Mouse (Mus musculus): ENCODE results near the gene 1700057G04Rik. TPM values are rescaled to one million over a fixed set of nuclear protein-coding genes. Genes with fewer than 3 reads are reported as not detected.
A peak's percentile ranks its signal among the peaks of the same experiment; 100 is the strongest.

1700057G04Rik gene
- total RNA-seq, 2 experiments from 2014 or later: not detected

- TF ChIP-seq CTCF (IDR thresholded peaks at IDR 0.05): no peak
- Histone ChIP-seq H3K27ac (no peak overlapping the region), H3K4me3 (no peak overlapping the region)
- no peak for DNase-seq (ENCODE audit: extremely low spot score in 1 of 2, low spot score in 2 of 2)
- intact Hi-C loops (cut with DNase I): loop anchor here (5.0 to 10.0 kb wide), 2 partner anchors 157 to 230 kb away; no protein-coding TSS in a partner anchor
Measured at GRCm38 (mm10) chr9:92374705-92375199, 65.6 kb downstream of the 1700057G04Rik start.

GRCm38 (mm10) chr9:92375378-92375777, 66.2 kb downstream of the 1700057G04Rik start:
- Histone ChIP-seq H3K4me3 (no peak overlapping the region), H3K27ac (no peak overlapping the region)
- intact Hi-C loops (cut with DNase I): loop anchor here (10.0 kb wide), 1 partner anchor 231 kb away; no protein-coding TSS in a partner anchor
- DNase-seq (ENCODE audit: extremely low spot score in 1 of 2, low spot score in 2 of 2): no peak
- TF ChIP-seq CTCF (IDR thresholded peaks at IDR 0.05): peak; percentile 13; the same call in 1 of the 2 replicates

GRCm38 (mm10) chr9:92377967-92378366, 68.8 kb downstream of the 1700057G04Rik start:
- intact Hi-C loops (cut with DNase I): loop anchor here (10.0 kb wide), 1 partner anchor 233 kb away; no protein-coding TSS in a partner anchor

GRCm38 (mm10) chr9:92379240-92379639, 70.1 kb downstream of the 1700057G04Rik start:
- Histone ChIP-seq H3K4me3 (no peak overlapping the region), H3K27ac (no peak overlapping the region)
- no peak for TF ChIP-seq CTCF (IDR thresholded peaks at IDR 0.05)
- DNase-seq (ENCODE audit: extremely low spot score in 1 of 2, low spot score in 2 of 2): no peak
- intact Hi-C loops (cut with DNase I): loop anchor here (10.0 kb wide), 1 partner anchor 234 kb away; no protein-coding TSS in a partner anchor

More at GRCm38 (mm10) chr9:92377967-92378366, 68.8 kb downstream of the 1700057G04Rik start:
- Histone ChIP-seq H3K4me3 (no peak overlapping the region), H3K27ac (no peak overlapping the region)
- DNase-seq (ENCODE audit: extremely low spot score in 1 of 2, low spot score in 2 of 2): no peak
- TF ChIP-seq CTCF (IDR thresholded peaks at IDR 0.05): no peak

GRCm38 (mm10) chr9:92383415-92383814, 74.2 kb downstream of the 1700057G04Rik start:
- intact Hi-C loops (cut with DNase I): no loop called here
- no peak for TF ChIP-seq CTCF (IDR thresholded peaks at IDR 0.05)
- H3K27ac ChIP-seq: no peak overlapping the region
- no peak overlapping the region for H3K4me3 ChIP-seq
- no peak for DNase-seq (ENCODE audit: extremely low spot score in 1 of 2, low spot score in 2 of 2)

- intact Hi-C loops (cut with DNase I): no loop called here
- no peak for DNase-seq (ENCODE audit: extremely low spot score in 1 of 2, low spot score in 2 of 2)
- no peak for TF ChIP-seq CTCF (IDR thresholded peaks at IDR 0.05)
- H3K27ac ChIP-seq: no peak overlapping the region
- no peak overlapping the region for H3K4me3 ChIP-seq
Measured at GRCm38 (mm10) chr9:92384401-92384800, 75.2 kb downstream of the 1700057G04Rik start.

- no peak overlapping the region for H3K4me3 ChIP-seq
- TF ChIP-seq CTCF (IDR thresholded peaks at IDR 0.05): no peak
- no peak for DNase-seq (ENCODE audit: extremely low spot score in 1 of 2, low spot score in 2 of 2)
- no peak overlapping the region for H3K27ac ChIP-seq
- intact Hi-C loops (cut with DNase I): no loop called here
Measured at GRCm38 (mm10) chr9:92385831-92386230, 76.7 kb downstream of the 1700057G04Rik start.

- H3K27ac ChIP-seq: no peak overlapping the region
- no peak for TF ChIP-seq CTCF (IDR thresholded peaks at IDR 0.05)
- H3K4me3 ChIP-seq: no peak overlapping the region
- intact Hi-C loops (cut with DNase I): no loop called here
- no peak for DNase-seq (ENCODE audit: extremely low spot score in 1 of 2, low spot score in 2 of 2)
Measured at GRCm38 (mm10) chr9:92386871-92387270, 77.7 kb downstream of the 1700057G04Rik start.

GRCm38 (mm10) chr9:92387404-92387803, 78.2 kb downstream of the 1700057G04Rik start:
- no peak for DNase-seq (ENCODE audit: extremely low spot score in 1 of 2, low spot score in 2 of 2)
- no peak overlapping the region for H3K27ac ChIP-seq
- intact Hi-C loops (cut with DNase I): no loop called here
- H3K4me3 ChIP-seq: no peak overlapping the region
- TF ChIP-seq CTCF (IDR thresholded peaks at IDR 0.05): no peak

GRCm38 (mm10) chr9:92402628-92403027, 93.5 kb downstream of the 1700057G04Rik start:
- intact Hi-C loops (cut with DNase I): no loop called here
- no peak for TF ChIP-seq CTCF (IDR thresholded peaks at IDR 0.05)

More at GRCm38 (mm10) chr9:92402628-92403027, 93.5 kb downstream of the 1700057G04Rik start:
- DNase-seq (ENCODE audit: extremely low spot score in 1 of 2, low spot score in 2 of 2): no peak
- H3K4me3 ChIP-seq: no peak overlapping the region
- H3K27ac ChIP-seq: no peak overlapping the region

Small RNA genes within 50 kb of the gene (microRNA-seq; reads per million reads assigned to microRNA genes)
- 0 reads per million in 2 experiments for gene Mir6386

Other genes with a start within 250 kb of the 1700057G04Rik start
- not detected for gene Plscr5, start 116.4 kb upstream of the 1700057G04Rik start, total RNA-seq (2021)
- 1 to 10 TPM; 1.6 to 1.7 TPM for gene Plscr1, start 59.6 kb upstream of the 1700057G04Rik start, total RNA-seq (2021)
- gene Plscr2, start 33.8 kb upstream of the 1700057G04Rik start, total RNA-seq (2021): 1 to 10 TPM; 1.9 to 2.4 TPM
- gene Plscr4, start 148.0 kb downstream of the 1700057G04Rik start, total RNA-seq (2021): 1 to 10 TPM; 1.4 to 1.7 TPM
- gene Plod2, start 232.8 kb downstream of the 1700057G04Rik start, total RNA-seq (2021): 1 to 10 TPM; 4.4 to 5.5 TPM

Measured in left cerebral cortex, adult 2 months (tissue).